Mouse (Mus musculus) liver, postnatal 0 days (tissue): ENCODE measurements around the gene Tamm41. TPM values are rescaled to one million over a fixed set of nuclear protein-coding genes. Genes with fewer than 3 reads are reported as not detected.

Source experiments
- ATAC-seq: fragments of 200-750 bp; cut with Nextera tagmentation; 2 replicates; pipeline ENCODE4 v1.8.0; 2017; ENCODE audit warnings: mild to moderate bottlenecking, moderate library complexity
- DNase-seq: peaks from one replicate; pipeline ENCODE4 v3.0.0-alpha.2; 2016
- H3K27ac ChIP-seq: fragments of 300-500 bp; sonication (generic); 2 replicates; pipeline ENCODE4 v1.5.1; 2014; ENCODE audit warnings: antibody characterized with exemption, moderate library complexity, mild to moderate bottlenecking, low read depth
- H3K27me3 ChIP-seq: fragments of 300-500 bp; sonication (generic); 2 replicates; pipeline ENCODE4 v1.6.1; 2014; ENCODE audit warnings: low read length, control low read depth, mixed read lengths; ENCODE audit not compliant: insufficient read depth
- H3K36me3 ChIP-seq: fragments of 300-500 bp; sonication (generic); replicated peaks from 2 replicates; pipeline ENCODE4 v1.6.1; 2014; ENCODE audit warnings: mild to moderate bottlenecking, control low read depth, low read length, moderate library complexity, mixed read lengths; ENCODE audit not compliant: insufficient read depth
- H3K4me1 ChIP-seq: fragments of 300-500 bp; sonication (generic); 2 replicates; pipeline ENCODE4 v1.6.1; 2014; ENCODE audit warnings: antibody characterized with exemption, mild to moderate bottlenecking, control low read depth; ENCODE audit not compliant: insufficient read depth
- H3K4me2 ChIP-seq: fragments of 300-500 bp; sonication (generic); 2 replicates; pipeline ENCODE4 v1.6.1; 2014; ENCODE audit warnings: low read depth, mild to moderate bottlenecking, low read length, moderate library complexity, mixed read lengths
- H3K4me3 ChIP-seq: fragments of 300-500 bp; sonication (generic); 2 replicates; pipeline ENCODE4 v1.5.1; 2014; ENCODE audit warnings: low read depth, low read length
- H3K9ac ChIP-seq: fragments of 300-500 bp; sonication (generic); replicated peaks from 2 replicates; pipeline ENCODE4 v1.6.1; 2014; ENCODE audit warnings: mild to moderate bottlenecking, moderate library complexity
- H3K9me3 ChIP-seq: fragments of 300-500 bp; sonication (generic); 2 replicates; pipeline ENCODE4 v1.6.1; 2016; ENCODE audit warnings: mild to moderate bottlenecking, control low read depth, low read length, mixed read lengths
- CTCF ChIP-seq: sonication (generic); IDR thresholded peaks from 2 replicates; pipeline ENCODE4 v1.5.1; 2016; ENCODE audit warnings: antibody characterized with exemption, low read depth
- EP300 ChIP-seq: IDR thresholded peaks from 2 replicates; pipeline ENCODE4 v1.6.1; 2016; ENCODE audit warnings: antibody characterized with exemption, low read depth, mild to moderate bottlenecking
- WGBS: fragments of 180-500 bp; shearing (Covaris S2); extraction: QIAGEN DNeasy Blood & Tissue Kit; methylation state at CpG from one replicate; pipeline ENCODE4 v1.1.7; 2014; ENCODE audit not compliant: insufficient replicate concordance; 5-methylcytosine and 5-hydroxymethylcytosine counted together
- polyA plus RNA-seq: library from polyadenylated mRNA; unstranded; fragments of >200 nt; fragmentation: Nextera tagmentation; extraction: Ambion mirVana; gene quantifications from 2 replicates; pipeline ENCODE4 v1.2.1, GENCODE M21; 2015

Tamm41 gene
- polyA plus RNA-seq, 1 experiment from 2014 or later = 18.4 TPM

- Histone ChIP-seq H3K9ac (no peak overlapping the region), H3K4me2 (no peak overlapping the region), H3K9me3 (no peaks in the 10 kb centered on the region), H3K27ac (no peak overlapping the region), H3K36me3 (no peaks in the 10 kb centered on the region), H3K4me1 (no peaks in the 10 kb centered on the region), H3K27me3 (no peaks in the 10 kb centered on the region), H3K4me3 (no peak overlapping the region)
- TF ChIP-seq CTCF = no peak
- TF ChIP-seq EP300 = no peak
- DNase-seq (no peak), ATAC-seq (no peak)
- WGBS = 77% methylated on average over 4 of the region's 4 CpGs
Measured at GRCm38 (mm10) chr6:114991909-114992308, 45.8 kb downstream of the Tamm41 start.

- ATAC-seq (peak; percentile 50; the same call in 1 of the 2 replicates), DNase-seq (no peak)
- H3K9me3 ChIP-seq = no peaks in the 10 kb centered on the region
- no peak overlapping the region for H3K9ac ChIP-seq
- no peak for TF ChIP-seq EP300
- no peak for TF ChIP-seq CTCF
- H3K27ac ChIP-seq = no peak overlapping the region
- H3K27me3 ChIP-seq = no peaks in the 10 kb centered on the region
- no peaks in the 10 kb centered on the region for H3K36me3 ChIP-seq
- no peaks in the 10 kb centered on the region for H3K4me1 ChIP-seq
- H3K4me3 ChIP-seq = no peak overlapping the region
- WGBS = 52% methylated on average over 3 of the region's 3 CpGs
- no peak overlapping the region for H3K4me2 ChIP-seq
Measured at GRCm38 (mm10) chr6:114988619-114988980, 49.1 kb downstream of the Tamm41 start.

DNA sequence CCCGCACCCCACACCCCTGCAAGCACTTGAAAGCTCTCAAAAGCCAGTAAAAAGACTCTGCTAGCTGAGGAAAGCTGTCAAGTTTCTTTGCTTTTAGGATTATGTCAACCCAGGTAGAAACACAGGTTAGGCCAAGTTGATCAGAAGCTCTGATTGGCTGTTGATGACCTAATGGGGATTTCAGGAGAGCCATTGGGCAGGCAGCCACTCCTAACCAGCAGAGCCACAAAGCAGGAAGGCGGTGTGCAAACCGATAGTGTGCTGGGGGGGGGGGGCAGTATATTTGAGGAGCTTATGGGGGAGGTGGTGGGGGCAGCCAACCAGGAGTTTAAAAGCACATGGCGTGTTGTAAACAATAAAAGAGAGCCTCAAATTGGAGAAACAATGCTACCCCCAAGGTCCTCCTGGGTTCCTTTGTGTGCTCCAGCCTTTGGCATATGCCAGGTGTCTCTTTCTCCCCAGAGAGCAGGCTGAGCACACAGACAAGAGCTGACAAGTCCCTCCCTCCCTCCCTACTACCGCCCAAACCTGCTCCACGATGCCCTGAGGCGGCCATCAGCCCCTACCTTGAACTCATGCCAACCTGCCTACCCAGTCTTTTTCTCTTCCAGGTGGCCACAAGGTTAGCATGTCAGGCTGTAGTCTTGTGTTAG is 49.6 kb downstream of the Tamm41 start:
- Histone ChIP-seq H3K4me1 (no peaks in the 10 kb centered on the region), H3K36me3 (no peaks in the 10 kb centered on the region), H3K27ac (no peak overlapping the region), H3K27me3 (no peaks in the 10 kb centered on the region), H3K9me3 (no peaks in the 10 kb centered on the region), H3K9ac (no peak overlapping the region), H3K4me3 (no peak overlapping the region), H3K4me2 (no peak overlapping the region)
- DNase-seq = no peak
- TF ChIP-seq CTCF (no peak), EP300 (no peak)
- no peak for ATAC-seq
- 58% methylated on average over 7 of the region's 7 CpGs for WGBS

GRCm38 (mm10) chr6:114982671-114983070 is 55.0 kb downstream of the Tamm41 start:
- Histone ChIP-seq H3K4me2 (no peak overlapping the region), H3K36me3 (no peaks in the 10 kb centered on the region), H3K27ac (no peak overlapping the region), H3K4me3 (no peak overlapping the region), H3K4me1 (no peaks in the 10 kb centered on the region), H3K9me3 (no peaks in the 10 kb centered on the region), H3K9ac (no peak overlapping the region), H3K27me3 (no peaks in the 10 kb centered on the region)
- TF ChIP-seq CTCF = no peak
- no peak for TF ChIP-seq EP300
- no peak for DNase-seq
- WGBS = 51% methylated on average over 7 of the region's 7 CpGs
- no peak for ATAC-seq

- Histone ChIP-seq H3K4me2 (no peak overlapping the region), H3K36me3 (no peaks in the 10 kb centered on the region), H3K27ac (no peak overlapping the region), H3K4me1 (no peaks in the 10 kb centered on the region), H3K9ac (no peak overlapping the region), H3K4me3 (no peak overlapping the region), H3K27me3 (no peaks in the 10 kb centered on the region), H3K9me3 (no peaks in the 10 kb centered on the region)
- no peak for DNase-seq
- TF ChIP-seq EP300 = no peak
- ATAC-seq = no peak
- WGBS = 56% methylated on average over 1 of the region's 1 CpGs
Measured at GRCm38 (mm10) chr6:114979715-114980114, 58.0 kb downstream of the Tamm41 start.

GRCm38 (mm10) chr6:114976915-114977419 is 60.7 kb downstream of the Tamm41 start:
- ATAC-seq (no peak), DNase-seq (no peak)
- H3K36me3 ChIP-seq = no peaks in the 10 kb centered on the region
- H3K4me3 ChIP-seq = no peak overlapping the region
- no peak overlapping the region for H3K27ac ChIP-seq
- no peak overlapping the region for H3K4me2 ChIP-seq
- H3K27me3 ChIP-seq = no peaks in the 10 kb centered on the region
- 68% methylated on average over 7 of the region's 7 CpGs for WGBS
- H3K9ac ChIP-seq = no peak overlapping the region
- no peak for TF ChIP-seq CTCF
- TF ChIP-seq EP300 = no peak
- H3K9me3 ChIP-seq = no peaks in the 10 kb centered on the region
- no peaks in the 10 kb centered on the region for H3K4me1 ChIP-seq

- H3K4me2 ChIP-seq = no peak overlapping the region
- no peak overlapping the region for H3K4me3 ChIP-seq
- no peak for ATAC-seq
- peaks cover 16% of the 10 kb centered on the region for H3K27me3 ChIP-seq
- TF ChIP-seq EP300 (no peak), CTCF (no peak)
- WGBS = 80% methylated on average over 1 of the region's 1 CpGs
- no peaks in the 10 kb centered on the region for H3K36me3 ChIP-seq
- H3K27ac ChIP-seq = no peak overlapping the region
- H3K9ac ChIP-seq = no peak overlapping the region
- no peak for DNase-seq
- no peaks in the 10 kb centered on the region for H3K9me3 ChIP-seq
- peaks cover 6% of the 10 kb centered on the region for H3K4me1 ChIP-seq
Measured at GRCm38 (mm10) chr6:114974331-114974730, 63.3 kb downstream of the Tamm41 start.
